ENCODE assay signal across 15 mouse cellular contexts in genomic region chr9:72493465-72493864, GRCm38 (mm10). TPM values are rescaled to one million over a fixed set of nuclear protein-coding genes. Genes with fewer than 3 reads are reported as not detected.
DNase-seq lines count a peak whose midpoint lies in the region; ATAC-seq and TF ChIP-seq lines count a peak whose summit lies in the region.
"Had no signal": no experiment of that assay in that cellular context is flagged by ENCODE, and none has a peak within 500 bp of the region (broad histone marks: within the 10 kb centered on the region; RNA-seq: fewer than 3 reads in every experiment).

No protein-coding gene starts in this region.

- H3K4me3 ChIP-seq in bone marrow, adult 2 months (replicated peaks; ENCODE audit: control insufficient read depth, low read depth, low read length), result no peak overlapping the region
- H3K4me3 ChIP-seq in heart, embryonic 12.5 days, result no peak overlapping the region
- H3K4me3 ChIP-seq: embryonic facial prominence, embryonic 10.5 days; lung, embryonic 15.5 days; midbrain, embryonic 10.5 days had no signal

- 30% methylated on average over 2 of the region's 2 CpGs for WGBS in bone marrow, adult 2 months
- WGBS in heart, embryonic 12.5 days, result 92% methylated on average over 2 of the region's 2 CpGs

- TF ChIP-seq POLR2A in bone marrow, adult 2 months (IDR thresholded peaks at IDR 0.05; ENCODE audit: borderline replicate concordance, control insufficient read depth, low read depth, low read length), result no peak

- H3K4me2 ChIP-seq in heart, embryonic 12.5 days, result no peak overlapping the region
- H3K4me2 ChIP-seq: lung, embryonic 15.5 days had no signal

- peak; percentile 64; the same call in 1 of the 2 replicates for ATAC-seq in neutrophil, adult 5-6 weeks (ENCODE audit: extremely low read depth, insufficient number of reproducible peaks, low FRiP score, poor library complexity, severe bottlenecking)
- ATAC-seq in heart, embryonic 12.5 days (ENCODE audit: insufficient number of reproducible peaks, low FRiP score), result no peak

- no peak overlapping the region for H3K9ac ChIP-seq in heart, embryonic 12.5 days
- H3K9ac ChIP-seq: lung, embryonic 15.5 days had no signal

- TF ChIP-seq CTCF in bone marrow, adult 2 months (IDR thresholded peaks at IDR 0.05; ENCODE audit: control insufficient read depth, insufficient read depth, low read length), result 0 out of 2 replicates have a peak, but pooled peaks have one; percentile 11

- H3K27me3 ChIP-seq in heart, embryonic 12.5 days (replicated peaks), result no peaks in the 10 kb centered on the region
- H3K27me3 ChIP-seq: lung, embryonic 15.5 days had no signal

- peak; percentile 70 to 75 for DNase-seq in spleen, postnatal 36 days (ENCODE audit: low spot score in 2 of 2)
- DNase-seq in spleen, adult 12 weeks (ENCODE audit: low spot score), result no peak
- no peak for DNase-seq in urinary bladder, postnatal 25 days (ENCODE audit: low spot score)
- DNase-seq in cerebellum, postnatal 36 days, result no peak
- no peak for DNase-seq in urinary bladder, adult 2 months (ENCODE audit: low spot score)
- DNase-seq: adrenal gland, postnatal 10 days; cerebellum, adult 9-10 months; gastrocnemius, postnatal 25 days; liver had no signal

- 0 out of 2 replicates have a peak, but pooled peaks cover 2% of the 10 kb centered on the region for H3K36me3 ChIP-seq in heart, embryonic 12.5 days
- H3K36me3 ChIP-seq: lung, embryonic 15.5 days had no signal

- H3K27ac ChIP-seq in bone marrow, adult 2 months (ENCODE audit: control insufficient read depth, insufficient read depth, low read depth, low read length, poor library complexity), result no peak overlapping the region
- no peak overlapping the region for H3K27ac ChIP-seq in heart, embryonic 12.5 days (ENCODE audit: poor library complexity, severe bottlenecking)
- H3K27ac ChIP-seq: embryonic facial prominence, embryonic 10.5 days; lung, embryonic 15.5 days; midbrain, embryonic 10.5 days had no signal

- no peaks in the 10 kb centered on the region for H3K4me1 ChIP-seq in bone marrow, adult 2 months (ENCODE audit: control insufficient read depth, insufficient read depth, low read length)
- peaks cover 7% of the 10 kb centered on the region; the same call in 1 of the 2 replicates for H3K4me1 ChIP-seq in heart, embryonic 12.5 days (replicated peaks)

- no peaks in the 10 kb centered on the region for H3K9me3 ChIP-seq in heart, embryonic 12.5 days (replicated peaks)
- H3K9me3 ChIP-seq: embryonic facial prominence, embryonic 10.5 days; lung, embryonic 15.5 days; midbrain, embryonic 10.5 days had no signal

RNA-seq across cellular contexts. Expression of gene Tex9, which starts 1.5 kb away (rescaled TPM):
- polyA plus RNA-seq in bone marrow, adult 2 months (2011; ENCODE audit: insufficient read depth, insufficient read length, low replicate concordance, missing spikeins), result 9.6 and 20.6 TPM in 2 replicates
- 39.2 and 39.7 TPM in 2 replicates for total RNA-seq in neutrophil, adult 5-6 weeks (2017)
- polyA plus RNA-seq in urinary bladder, adult 2 months (2012; rRNA removed), result 11.7 and 12.1 TPM in 2 replicates
- polyA plus RNA-seq in heart, embryonic 12.5 days (2016; fragmentation: Nextera tagmentation; extraction: Ambion mirVana), result 18.8 and 19.3 TPM in 2 replicates

RNA-seq across cellular contexts. Expression of gene Rfx7, which starts 38.6 kb away (rescaled TPM):
- polyA plus RNA-seq in bone marrow, adult 2 months (2011; ENCODE audit: insufficient read depth, insufficient read length, low replicate concordance, missing spikeins), result 8.4 and 15.0 TPM in 2 replicates
- 42.8 and 46.0 TPM in 2 replicates for total RNA-seq in neutrophil, adult 5-6 weeks (2017)
- 6.6 and 8.9 TPM in 2 replicates for polyA plus RNA-seq in urinary bladder, adult 2 months (2012; rRNA removed)
- polyA plus RNA-seq in heart, embryonic 12.5 days (2016; fragmentation: Nextera tagmentation; extraction: Ambion mirVana), result 10.8 and 13.0 TPM in 2 replicates

RNA-seq across cellular contexts. Expression of gene Mns1, which starts 55.7 kb away (rescaled TPM):
- 47.2 and 66.3 TPM in 2 replicates for polyA plus RNA-seq in bone marrow, adult 2 months (2011; ENCODE audit: insufficient read depth, insufficient read length, low replicate concordance, missing spikeins)
- 3.6 and 3.8 TPM in 2 replicates for total RNA-seq in neutrophil, adult 5-6 weeks (2017)
- 1.2 and 1.8 TPM in 2 replicates for polyA plus RNA-seq in urinary bladder, adult 2 months (2012; rRNA removed)
- 19.2 and 19.9 TPM in 2 replicates for polyA plus RNA-seq in heart, embryonic 12.5 days (2016; fragmentation: Nextera tagmentation; extraction: Ambion mirVana)

Comparison
In these comparisons a context has a peak if more than half of its experiments do, and no peak if none do; other contexts are left out.
1. DNase-seq: peak in spleen, postnatal 36 days (2 of 2); none in spleen, adult 12 weeks (single experiment), urinary bladder, postnatal 25 days (single experiment), cerebellum, postnatal 36 days (0 of 2) and urinary bladder, adult 2 months (single experiment).